Mouse (Mus musculus) C2C12 (cell line): Measurements from ENCODE around the gene Fkbp5. TPM values are rescaled to one million over a fixed set of nuclear protein-coding genes. Genes with fewer than 3 reads are reported as not detected.

Experiments
- H3K27me3 ChIP-seq: one replicate; pipeline ENCODE4 v1.6.1; 2011; ENCODE audit not compliant: control insufficient read depth, insufficient read depth, insufficient read length
- H3K36me3 ChIP-seq: one replicate; pipeline ENCODE4 v1.6.1; 2011; ENCODE audit not compliant: control insufficient read depth, insufficient read depth
- H3K4me3 ChIP-seq: one replicate; pipeline ENCODE4 v1.5.1; 2011; ENCODE audit warnings: mild to moderate bottlenecking, control low read depth; ENCODE audit not compliant: poor library complexity, insufficient read depth, severe bottlenecking
- H3K79me2 ChIP-seq: one replicate; pipeline ENCODE4 v1.6.1; 2011; ENCODE audit not compliant: control insufficient read depth, insufficient read depth
- H3K79me3 ChIP-seq: one replicate; pipeline ENCODE4 v1.6.1; 2011; ENCODE audit warnings: low read depth, control low read depth
- H3ac ChIP-seq: one replicate; pipeline ENCODE3; 2011; ENCODE audit warnings: low read depth; ENCODE audit not compliant: control insufficient read depth, insufficient read length
- CEBPB ChIP-seq: IDR thresholded peaks from one replicate; pipeline ENCODE4 v1.6.1; 2011; ENCODE audit warnings: low read depth, mild to moderate bottlenecking, control low read depth, moderate library complexity
- CTCF ChIP-seq: IDR thresholded peaks from one replicate; pipeline ENCODE4 v1.5.1; 2011; ENCODE audit not compliant: control insufficient read depth, insufficient read depth, insufficient read length
- FOSL1 ChIP-seq: IDR thresholded peaks from one replicate; pipeline ENCODE4 v1.8.0; 2011; ENCODE audit warnings: mild to moderate bottlenecking, low read length; ENCODE audit not compliant: poor library complexity, insufficient read depth, severe bottlenecking
- MAX ChIP-seq: IDR thresholded peaks from one replicate; pipeline ENCODE4 v1.6.1; 2011; ENCODE audit warnings: mild to moderate bottlenecking, control low read depth
- MYOD1 ChIP-seq: IDR thresholded peaks from one replicate; pipeline ENCODE4 v1.6.1; 2011; ENCODE audit warnings: low read depth; ENCODE audit not compliant: control insufficient read depth, insufficient read length
- MYOG ChIP-seq: IDR thresholded peaks from one replicate; pipeline ENCODE4 v1.6.1; 2011; ENCODE audit not compliant: control insufficient read depth, insufficient read length; ENCODE audit errors: extremely low read depth
- USF1 ChIP-seq: IDR thresholded peaks from one replicate; pipeline ENCODE4 v1.6.1; 2011; ENCODE audit warnings: low read depth, mild to moderate bottlenecking, control low read depth, moderate library complexity
- microRNA-seq: library from miRNA; unstranded; fragments of <30 nt; microRNA quantifications from one replicate; pipeline ENCODE4, GENCODE M21; 2019; ENCODE audit warnings: borderline microRNAs expressed
- polyA plus RNA-seq: library from polyadenylated mRNA; unstranded; fragments of >200 nt; fragmentation: generic; extraction: Trizol; gene quantifications from one replicate; pipeline ENCODE4 v1.2.1, GENCODE M21; 2012; ENCODE audit warnings: missing spikeins

The Fkbp5 gene
- polyA plus RNA-seq, 1 experiment, result 24.4 TPM

GRCm38 (mm10) chr17:28349264-28349880 is 168.0 kb downstream of the Fkbp5 start:
- Histone ChIP-seq H3K79me2 (peaks cover 60% of the 10 kb centered on the region), H3K79me3 (peaks cover 35% of the 10 kb centered on the region), H3K36me3 (no peaks in the 10 kb centered on the region), H3K4me3 (peak overlapping the region; percentile 61), H3ac (peak overlapping the region; percentile 66), H3K27me3 (no peaks in the 10 kb centered on the region)
- TF ChIP-seq FOSL1, result no peak
- no peak for TF ChIP-seq MYOD1
- TF ChIP-seq CEBPB, result no peak
- no peak for TF ChIP-seq CTCF
- no peak for TF ChIP-seq USF1
- no peak for TF ChIP-seq MAX
- TF ChIP-seq MYOG, result no peak

Small RNAs within 50 kb of the gene (microRNA-seq; reads per million reads assigned to microRNA genes)
- not detected for gene Gm25195
- not detected for gene Mir6969

Other genes with a start within 250 kb of the Fkbp5 start
- 42.0 TPM for gene Fance, start 204.0 kb downstream of the Fkbp5 start, polyA plus RNA-seq
- gene Rpl10a, start 189.1 kb downstream of the Fkbp5 start, polyA plus RNA-seq, result 3,499 TPM
- gene Tead3, start 166.7 kb downstream of the Fkbp5 start, polyA plus RNA-seq, result 21.5 TPM
- 0.27 TPM for gene Tulp1, start 152.3 kb downstream of the Fkbp5 start, polyA plus RNA-seq
- not detected for gene Armc12, start 13.3 kb upstream of the Fkbp5 start, polyA plus RNA-seq
- gene Clpsl2, start 31.9 kb upstream of the Fkbp5 start, polyA plus RNA-seq, result not detected
- not detected for gene Clps, start 43.2 kb upstream of the Fkbp5 start, polyA plus RNA-seq
- gene Lhfpl5, start 58.1 kb upstream of the Fkbp5 start, polyA plus RNA-seq, result 0.06 TPM
- gene Srpk1, start 105.2 kb upstream of the Fkbp5 start, polyA plus RNA-seq, result 29.0 TPM
- not detected for gene Slc26a8, start 172.7 kb upstream of the Fkbp5 start, polyA plus RNA-seq
- gene Mapk14, start 173.8 kb upstream of the Fkbp5 start, polyA plus RNA-seq, result 36.7 TPM
- 0.15 TPM for gene AC170998.1, start 208.6 kb upstream of the Fkbp5 start, polyA plus RNA-seq